Mouse (Mus musculus) CH12.LX (cell line): ENCODE results near the gene Lamtor4.

ENCODE experiments used
- CHD2 ChIP-seq: IDR thresholded peaks from 2 replicates; pipeline ENCODE4 v1.6.1; 2011; ENCODE audit warnings: low read length, improper control_type of control experiment
- CTCF ChIP-seq, 2 experiments: IDR thresholded peaks in 1 of 2; conservative IDR thresholded peaks in 1 of 2; 2 replicates each; pipeline ENCODE4 v1.5.1; 2011 to 2012; ENCODE audit warnings: low read depth in 2 of 2, low read length in 2 of 2, improper control_type of control experiment in 1 of 2, inconsistent platforms in 1 of 2, mild to moderate bottlenecking in 1 of 2, moderate library complexity in 1 of 2

DNA sequence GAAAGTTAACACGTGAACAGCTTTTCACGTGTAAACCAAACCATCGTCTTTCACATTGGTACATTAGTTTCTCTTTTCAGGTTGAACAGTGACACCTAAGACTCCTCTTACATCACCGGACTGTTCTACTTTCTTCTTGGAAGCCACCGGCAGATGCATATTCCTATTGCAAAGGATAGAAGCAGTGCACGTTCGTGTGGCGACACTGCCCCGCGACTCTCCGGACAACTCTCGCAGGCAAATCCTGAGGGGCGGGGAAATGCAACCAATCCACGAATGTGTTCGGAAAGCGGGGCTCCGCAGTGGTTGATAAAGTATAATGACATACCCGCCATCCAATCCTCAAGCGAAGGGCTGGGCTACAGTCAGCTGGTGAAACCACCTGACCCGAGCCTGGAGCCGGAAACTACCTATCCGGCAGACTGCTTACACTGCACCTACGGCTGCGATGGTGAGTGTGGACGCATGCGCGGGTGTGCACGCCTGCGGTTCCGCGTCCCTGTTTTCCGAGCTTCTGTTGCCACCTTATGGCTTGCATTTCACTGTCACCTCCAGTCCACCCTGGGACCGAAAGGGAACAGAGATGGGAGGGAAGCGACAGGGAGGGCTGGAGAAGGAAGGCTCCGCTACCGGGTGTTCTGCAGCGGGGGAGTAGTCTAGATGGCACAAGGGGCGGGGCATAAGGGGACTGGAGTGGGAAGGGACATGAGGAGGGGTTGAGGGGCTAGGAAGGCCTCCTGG, at the start of gene Lamtor4:
- TF ChIP-seq CTCF (conservative IDR thresholded peaks at IDR 0.05 in 1 of 2, IDR thresholded peaks at IDR 0.05 in 1 of 2; ENCODE audit: low read depth in 2 of 2, low read length in 2 of 2): peak in 1 of 2 experiments; percentile 37; a peak in 2 of 4 replicates
- peak; percentile 93 for TF ChIP-seq CHD2
